Mouse (Mus musculus): ENCODE data around the gene Gm17555. TPM values are rescaled to one million over a fixed set of nuclear protein-coding genes. Genes with fewer than 3 reads are reported as not detected.
"Not testable (repeated sequence)": the region's sequence is repeated elsewhere in the genome, so short reads cannot be mapped to it uniquely, and the experiment has no call there.

Gm17555 gene
- not detected in 2 replicates for polyA plus RNA-seq (2015; fragmentation: Nextera tagmentation; extraction: Ambion mirVana)

DNA sequence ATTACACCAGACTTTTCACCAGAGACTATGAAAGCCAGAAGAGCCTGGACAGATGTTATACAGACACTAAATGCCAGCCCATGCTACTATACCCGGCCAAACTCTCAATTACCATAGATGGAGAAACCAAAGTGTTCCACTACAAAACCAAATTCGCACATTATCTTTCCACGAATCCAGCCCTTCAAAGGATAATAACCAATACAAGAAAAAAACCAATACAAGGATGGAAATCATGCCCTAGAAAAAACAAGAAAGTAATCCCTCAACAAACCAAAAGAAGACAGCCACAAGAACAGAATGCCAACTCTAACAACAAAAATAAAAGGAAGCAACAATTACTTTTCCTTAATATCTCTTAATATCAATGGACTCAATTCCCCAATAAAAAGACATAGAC is at the start of gene Gm17555:
Gene Gm17555, plus strand, starts transcription at position 301 of the 400 bp plus-strand sequence.
- DNase-seq (ENCODE audit: low spot score), result not testable (repeated sequence)

DNA sequence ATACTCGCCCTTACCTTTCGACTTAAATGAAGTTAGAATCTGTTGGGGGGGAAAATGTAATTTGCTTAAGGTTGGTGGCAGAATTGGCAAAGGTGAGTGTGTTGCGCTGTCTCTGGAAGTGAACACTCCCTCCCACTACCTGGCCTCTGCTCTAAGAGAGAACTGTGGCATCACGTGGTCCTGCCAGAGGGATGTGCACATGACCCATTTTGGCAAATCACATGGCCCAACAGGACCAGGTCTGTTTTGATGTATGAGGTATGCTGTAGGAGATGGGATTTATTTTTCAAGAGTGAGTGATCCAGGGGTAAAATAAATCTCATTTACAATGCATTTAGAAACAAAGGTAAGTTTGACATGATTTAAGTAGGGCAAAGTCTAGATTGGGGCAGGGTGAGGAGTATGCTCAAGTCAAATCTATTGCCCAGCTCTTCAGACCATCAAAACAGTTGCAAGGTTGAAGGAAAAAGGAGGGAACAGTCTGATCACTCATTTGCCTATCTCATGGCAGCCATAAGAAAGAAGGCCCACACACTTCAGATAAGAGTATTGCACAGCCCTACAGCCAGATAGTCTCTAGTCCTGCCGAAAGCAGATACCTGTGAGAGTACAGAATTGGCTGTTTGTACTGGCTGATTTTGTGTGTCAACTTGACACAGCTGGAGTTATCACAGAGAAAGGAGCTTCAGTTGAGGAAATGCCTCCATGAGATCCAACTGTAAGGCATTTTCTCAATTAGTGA is 49.5 kb upstream of the Gm17555 start:
- DNase-seq (ENCODE audit: low spot score), result no peak

DNA sequence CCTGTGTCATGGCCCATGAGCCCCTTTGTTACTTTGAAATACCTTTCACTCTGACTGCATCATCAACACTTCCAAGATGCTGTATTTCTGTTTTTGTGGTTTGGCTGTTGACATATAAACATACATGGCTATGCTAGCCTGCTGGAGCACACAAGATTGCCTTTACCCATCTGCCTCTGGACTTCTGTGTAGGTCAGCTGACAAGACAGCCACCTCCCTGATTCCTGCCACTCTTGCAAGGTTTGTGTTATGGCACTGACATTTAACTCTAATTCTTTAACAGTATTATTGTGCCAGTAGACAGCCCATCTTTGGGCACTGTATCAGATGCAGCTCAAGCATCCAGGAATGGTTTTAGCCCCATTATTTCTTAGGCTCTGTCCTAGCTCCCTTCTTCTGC is 48.6 kb upstream of the Gm17555 start:
- no peak for DNase-seq (ENCODE audit: low spot score)

DNA sequence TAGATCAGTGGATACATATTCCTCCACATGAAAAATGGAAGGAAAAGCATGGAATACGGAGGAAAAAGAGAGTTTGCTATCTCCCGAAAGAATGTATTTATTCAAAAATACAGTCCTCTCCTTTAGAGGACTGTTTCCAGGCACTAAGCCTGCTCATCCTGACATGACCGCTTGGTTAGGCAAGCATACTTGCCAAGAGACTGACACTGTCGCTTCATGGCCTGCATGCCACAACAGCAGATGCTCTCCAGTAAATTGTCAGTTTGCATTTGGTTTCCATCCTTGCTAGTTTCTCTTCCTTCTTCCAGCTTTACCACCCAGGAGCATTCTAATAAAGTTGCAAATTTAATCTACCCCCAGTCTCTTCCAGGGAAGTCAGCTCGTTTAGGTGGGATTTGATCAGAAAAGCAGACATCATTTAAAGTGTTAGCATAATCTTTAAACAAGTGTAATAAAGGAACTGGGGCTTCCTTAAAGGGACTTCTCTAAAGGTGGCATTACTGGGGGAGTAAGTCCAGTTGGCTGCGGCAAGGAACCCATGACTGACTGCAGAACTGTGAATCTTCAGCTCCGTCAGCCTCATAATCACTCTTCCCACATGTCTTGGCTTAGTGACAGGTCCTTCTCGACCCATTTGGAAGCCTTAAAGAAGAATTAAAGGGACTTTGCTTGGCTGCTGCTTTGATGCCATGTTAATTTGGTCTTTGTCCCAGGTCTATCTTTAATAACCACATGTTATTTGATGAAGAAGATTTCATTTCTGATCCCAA is 47.9 kb upstream of the Gm17555 start:
- no peak for DNase-seq (ENCODE audit: low spot score)

DNA sequence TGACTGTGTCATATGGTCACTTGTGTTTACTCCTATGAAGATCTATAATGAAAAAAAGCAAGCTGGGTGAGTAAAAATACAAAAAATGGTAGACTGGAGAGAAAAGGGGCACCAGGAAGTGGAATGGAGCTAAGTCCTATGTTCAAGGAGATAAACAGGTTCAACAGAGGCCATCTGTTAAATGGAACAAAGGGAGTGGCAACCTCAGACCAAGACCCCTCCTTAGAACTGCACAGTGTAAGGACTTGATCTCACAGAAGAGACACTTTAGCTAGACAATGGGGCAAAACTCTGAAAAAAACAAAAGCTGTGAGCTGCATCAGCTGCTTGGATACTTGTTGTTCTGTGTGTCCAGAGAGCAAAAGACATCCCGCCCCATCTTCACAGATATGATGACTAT is 43.5 kb upstream of the Gm17555 start:
- no peak for DNase-seq (ENCODE audit: low spot score)

DNA sequence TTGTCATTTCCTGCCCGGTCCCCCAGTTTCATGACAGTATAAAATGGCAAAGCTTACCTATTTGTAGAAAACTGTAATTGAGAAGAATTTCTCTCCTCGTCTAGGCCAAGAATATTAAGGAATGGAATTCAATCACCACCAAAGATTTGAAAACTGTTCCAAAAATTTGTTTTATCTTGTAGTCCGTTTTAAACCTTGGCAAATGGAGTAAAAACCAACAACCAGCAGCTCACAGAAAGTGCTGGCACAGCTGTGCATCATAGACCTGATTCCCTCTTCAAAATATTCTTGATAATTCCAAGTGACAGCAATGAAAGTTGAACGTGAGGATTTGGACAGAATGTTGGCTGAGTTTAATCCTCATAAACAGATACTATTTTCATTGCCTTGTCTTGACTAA is 23.6 kb upstream of the Gm17555 start:
- no peak for DNase-seq (ENCODE audit: low spot score)

DNA sequence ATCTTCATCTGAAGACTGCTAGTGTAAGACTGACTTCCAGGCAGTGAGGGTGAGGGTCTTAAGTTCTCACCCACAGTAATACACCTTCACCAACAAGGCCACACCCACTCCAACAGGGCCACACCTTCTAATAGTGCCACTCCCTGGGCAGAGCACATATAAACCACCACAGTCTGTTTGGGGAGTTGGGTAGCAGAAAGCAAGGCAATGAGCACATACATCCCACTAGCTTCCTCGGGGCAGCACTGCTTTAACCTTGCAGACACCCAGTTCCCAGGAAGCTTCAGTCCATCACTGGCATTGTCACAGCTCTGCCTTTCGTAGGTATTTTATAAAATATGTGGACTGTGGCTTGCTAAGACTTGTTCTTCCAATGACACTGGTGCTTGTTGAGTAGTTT is 22.8 kb upstream of the Gm17555 start:
- DNase-seq (ENCODE audit: low spot score), result no peak

DNA sequence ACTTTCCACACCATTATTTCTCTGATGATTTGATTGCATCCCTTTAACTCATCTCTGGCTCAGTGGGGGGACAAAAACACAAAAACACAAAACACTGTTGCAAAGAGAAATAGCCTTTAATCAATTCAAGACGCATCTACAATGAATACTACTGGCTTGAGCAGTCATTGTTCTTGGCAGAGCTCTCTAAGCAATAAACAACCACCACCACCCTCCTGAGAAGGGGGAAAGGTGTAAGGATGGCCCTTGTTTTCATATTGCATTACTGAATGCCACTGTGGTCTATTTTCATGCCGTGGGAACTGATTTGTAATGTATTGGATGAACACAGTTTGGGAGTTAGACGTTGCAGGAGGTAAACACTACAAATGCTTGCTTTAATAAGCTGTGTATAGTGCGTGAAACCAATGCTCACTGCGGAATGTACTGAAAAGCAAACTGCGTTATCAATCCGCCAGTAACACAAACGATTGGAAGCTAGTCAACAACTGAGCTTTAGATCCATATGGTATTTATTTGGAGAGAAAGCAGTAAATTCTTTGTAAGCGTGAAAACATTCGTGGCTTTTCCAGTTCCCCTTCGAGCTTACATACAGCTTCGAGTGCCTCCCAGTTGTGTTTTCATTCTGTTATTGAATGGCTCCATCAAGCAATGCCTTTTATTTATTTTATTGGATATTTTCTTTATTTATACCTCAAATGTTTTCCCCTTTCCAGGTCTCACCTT is 19.1 kb upstream of the Gm17555 start:
- DNase-seq (ENCODE audit: low spot score), result no peak

DNA sequence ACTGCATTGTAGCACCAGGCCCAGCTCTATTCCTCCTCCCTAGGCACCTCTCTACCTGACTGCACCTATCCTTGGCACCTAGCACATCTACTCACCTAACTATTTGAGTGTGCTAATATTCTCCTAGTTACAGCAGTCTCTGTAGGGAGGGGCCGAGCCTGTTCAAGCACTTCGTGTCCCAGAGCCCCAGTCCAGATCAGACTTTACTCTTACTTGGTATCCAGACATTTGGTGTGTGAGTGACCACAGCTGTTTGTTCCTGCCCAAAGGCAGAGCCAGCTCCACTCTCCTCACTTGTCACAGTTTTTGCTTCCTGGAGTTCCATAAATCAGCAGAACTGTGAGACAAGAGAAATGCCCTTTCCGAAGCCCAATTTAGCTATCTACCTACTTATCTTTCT is 15.9 kb upstream of the Gm17555 start:
- no peak for DNase-seq (ENCODE audit: low spot score)

DNA sequence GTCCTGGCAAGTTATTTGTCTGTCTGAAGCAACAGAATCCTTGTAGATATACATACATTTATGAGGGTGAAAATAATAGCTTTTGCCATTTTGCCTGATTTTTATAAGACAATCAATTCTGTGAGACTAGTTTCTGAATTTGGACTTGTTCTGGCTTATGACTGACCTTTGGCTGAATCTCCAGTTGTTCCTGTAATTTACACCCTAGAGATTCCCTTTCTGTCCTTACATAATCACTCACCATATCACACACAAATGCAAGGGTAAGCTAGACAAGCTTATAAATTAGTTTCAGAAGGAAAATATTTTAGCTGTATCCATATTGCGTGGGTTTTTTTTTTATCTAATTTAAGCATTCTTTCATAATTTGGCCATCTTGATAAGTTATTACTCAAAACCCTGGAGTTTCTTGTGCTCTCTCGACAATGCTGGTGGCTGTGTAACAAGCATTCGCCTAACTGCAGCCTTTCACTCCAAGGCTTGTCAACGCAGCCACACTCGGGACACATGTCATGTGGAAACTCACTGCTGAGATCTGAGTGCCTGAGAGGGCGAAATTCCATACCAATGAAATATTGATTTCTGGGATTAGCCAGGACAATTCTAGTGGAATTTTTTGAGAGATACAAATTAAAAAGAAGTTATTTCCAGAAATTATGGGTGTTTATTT is 3.8 kb upstream of the Gm17555 start:
- no peak for DNase-seq (ENCODE audit: low spot score)

DNA sequence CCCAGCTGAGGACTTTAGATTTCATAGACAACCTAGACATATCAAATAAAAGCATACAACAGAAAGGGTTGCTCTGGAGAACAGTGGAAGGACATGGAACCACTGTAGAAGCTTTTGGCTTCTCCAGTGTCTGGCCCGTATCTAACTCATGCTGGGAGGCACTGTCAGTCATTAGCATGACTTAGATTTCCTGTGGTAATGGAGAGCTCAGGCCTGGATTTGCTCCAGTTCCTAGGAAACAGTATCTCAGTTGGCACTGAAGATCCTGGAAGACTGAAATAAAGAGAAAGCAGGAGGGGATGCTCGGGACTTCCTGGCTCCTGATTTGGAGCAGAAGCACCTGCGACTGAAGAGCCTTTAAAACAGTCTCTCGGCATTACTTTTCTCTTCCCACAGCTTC is 12.7 kb downstream of the Gm17555 start:
- no peak for DNase-seq (ENCODE audit: low spot score)

DNA sequence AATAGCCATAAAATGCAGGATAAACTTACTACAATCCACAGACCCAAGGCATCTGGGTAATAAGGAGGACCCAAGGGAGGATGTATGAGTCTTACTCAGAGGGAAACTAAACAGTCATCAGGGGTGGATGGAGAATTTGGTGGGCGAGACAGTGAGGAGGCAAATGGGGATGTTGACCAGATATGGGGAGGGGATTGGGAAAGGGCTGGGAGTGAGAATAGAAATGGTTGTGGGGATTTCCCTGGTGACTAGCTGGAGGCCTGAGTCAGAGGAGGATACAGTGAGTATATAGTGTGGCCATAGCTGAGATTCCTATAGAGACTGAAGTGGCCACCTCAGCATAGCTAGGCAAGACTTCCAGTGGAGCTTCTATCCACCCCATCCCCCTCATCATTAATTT is 16.8 kb downstream of the Gm17555 start:
- DNase-seq (ENCODE audit: low spot score), result no peak

DNA sequence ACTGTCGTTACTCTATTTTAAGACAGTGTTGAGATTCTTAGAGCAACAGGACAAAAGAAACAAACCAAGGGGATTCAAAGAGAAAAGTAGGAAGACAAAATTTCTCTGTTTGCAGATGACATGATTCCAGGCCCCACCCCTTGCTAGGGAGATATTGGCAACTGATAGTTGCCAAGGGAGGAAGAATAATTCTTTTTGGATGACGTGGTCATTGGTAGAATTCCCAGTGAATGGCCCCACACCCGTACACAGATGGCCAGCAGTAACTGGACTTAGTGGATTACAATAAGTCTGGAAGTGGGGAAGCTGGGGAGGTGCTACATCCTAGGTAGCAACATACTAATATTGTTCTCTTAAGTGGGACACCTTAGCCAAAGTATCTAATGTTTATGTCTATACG is 22.0 kb downstream of the Gm17555 start:
- no peak for DNase-seq (ENCODE audit: low spot score)

DNA sequence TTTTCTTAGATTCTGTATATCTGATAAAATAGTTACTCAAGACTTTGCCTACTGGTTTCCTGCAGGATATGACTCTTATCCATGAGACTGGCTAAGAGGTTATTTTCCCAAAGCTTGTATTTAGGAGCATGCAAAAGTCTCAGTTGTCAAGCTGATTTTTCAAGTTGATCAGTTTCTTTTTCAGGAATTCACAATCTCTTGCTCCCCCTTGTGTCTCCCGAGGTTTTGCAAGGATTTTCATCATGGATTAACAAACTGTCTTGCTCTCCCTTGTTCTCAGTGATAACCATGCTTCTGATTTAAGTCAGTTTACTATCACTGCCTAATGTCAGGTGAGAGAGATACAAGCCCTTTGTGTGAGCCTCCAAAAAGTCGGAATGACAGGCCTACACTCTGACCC is 30.5 kb downstream of the Gm17555 start:
- no peak for DNase-seq (ENCODE audit: low spot score)

DNA sequence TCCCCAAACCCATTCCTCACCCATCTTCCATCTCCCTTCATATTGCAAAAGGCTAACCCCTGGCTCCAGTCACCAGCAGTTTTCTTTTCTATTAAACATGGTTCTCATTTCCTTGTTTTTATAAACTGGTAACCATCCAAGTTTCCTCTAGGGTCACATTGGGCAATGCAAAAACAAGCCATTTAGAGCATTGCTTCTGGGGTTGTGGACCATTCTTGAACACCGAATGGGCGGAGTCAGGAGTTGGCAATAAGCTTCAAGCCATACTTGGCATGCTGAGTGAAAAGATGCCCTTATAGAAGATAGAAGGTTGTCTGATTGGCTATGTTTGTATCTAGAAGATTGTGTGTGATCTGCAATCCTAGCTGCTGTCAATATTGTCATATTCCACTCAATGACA is 33.6 kb downstream of the Gm17555 start:
- no peak for DNase-seq (ENCODE audit: low spot score)

DNA sequence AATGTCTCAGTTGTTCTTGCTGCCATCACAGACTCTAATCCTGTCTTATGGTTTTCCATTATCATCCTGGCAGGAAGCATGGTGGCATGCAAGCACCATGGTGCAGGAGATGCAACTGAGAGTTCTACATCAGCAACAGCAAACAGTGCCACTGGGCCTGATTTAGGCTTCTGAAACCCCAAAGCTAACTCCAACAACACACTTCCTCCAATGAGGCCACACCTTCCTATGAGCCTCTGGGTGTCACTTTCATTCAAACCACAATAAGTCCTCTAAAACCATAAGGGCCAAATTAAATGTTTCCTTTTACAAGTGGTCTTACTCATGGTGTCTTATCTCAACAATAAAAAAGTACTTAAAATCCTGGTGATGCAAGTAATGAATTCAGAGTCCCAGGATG is 37.3 kb downstream of the Gm17555 start:
- DNase-seq (ENCODE audit: low spot score), result no peak

Other genes with a start within 250 kb of the Gm17555 start
- gene Fgf7, start 180.4 kb upstream of the Gm17555 start, polyA plus RNA-seq (2015; fragmentation: Nextera tagmentation; extraction: Ambion mirVana), result 0.49 and 0.79 TPM in 2 replicates
- not detected in 2 replicates for gene Fam227b, start 63.1 kb upstream of the Gm17555 start, polyA plus RNA-seq (2015; fragmentation: Nextera tagmentation; extraction: Ambion mirVana)
- gene Dtwd1, start 63.0 kb upstream of the Gm17555 start, polyA plus RNA-seq (2015; fragmentation: Nextera tagmentation; extraction: Ambion mirVana), result 23.9 and 25.7 TPM in 2 replicates